Mouse (Mus musculus): ENCODE data around the gene Zg16. TPM values are rescaled to one million over a fixed set of nuclear protein-coding genes. Genes with fewer than 3 reads are reported as not detected.

Zg16 gene
- polyA plus RNA-seq, 1 experiment from 2014 or later: not detected

GRCm38 (mm10) chr7:127025556-127026160 lies 61.5 kb downstream of the Zg16 start:
- Histone ChIP-seq H3K4me1 (ENCODE audit: control insufficient read depth, insufficient read depth, low read length) (peaks cover 45% of the 10 kb centered on the region), H3K27me3 (ENCODE audit: control insufficient read depth, insufficient read depth, low read depth, low read length) (no peaks in the 10 kb centered on the region), H3K4me3 (ENCODE audit: low read depth, low read length) (peak overlapping the region; percentile 91), H3K4me2 (ENCODE audit: low read length) (peak overlapping the region; percentile 97), H3K9me3 (replicated peaks; ENCODE audit: control insufficient read depth, low read length, poor library complexity, severe bottlenecking) (no peaks in the 10 kb centered on the region), H3K9ac (ENCODE audit: low read depth, low read length) (peak overlapping the region; percentile 100), H3K27ac (ENCODE audit: low read length) (peak overlapping the region; percentile 100), H3K36me3 (ENCODE audit: control insufficient read depth, insufficient read depth, low read length) (peaks cover 10% of the 10 kb centered on the region)
- no peak for ATAC-seq
- WGBS: 0% methylated on average over 52 of the region's 65 CpGs

- H3K27me3 ChIP-seq (ENCODE audit: control insufficient read depth, insufficient read depth, low read depth, low read length): no peaks in the 10 kb centered on the region
- peaks cover 51% of the 10 kb centered on the region for H3K4me1 ChIP-seq (ENCODE audit: control insufficient read depth, insufficient read depth, low read length)
- H3K4me2 ChIP-seq (ENCODE audit: low read length): peak overlapping the region; percentile 97
- H3K27ac ChIP-seq (ENCODE audit: low read length): peak overlapping the region; percentile 100
- peak overlapping the region; percentile 91 for H3K4me3 ChIP-seq (ENCODE audit: low read depth, low read length)
- no peaks in the 10 kb centered on the region for H3K9me3 ChIP-seq (replicated peaks; ENCODE audit: control insufficient read depth, low read length, poor library complexity, severe bottlenecking)
- H3K36me3 ChIP-seq (ENCODE audit: control insufficient read depth, insufficient read depth, low read length): peaks cover 10% of the 10 kb centered on the region
- WGBS: under 1% methylated on average over 30 of the region's 30 CpGs
- ATAC-seq: peak; percentile 34; the same call in 1 of the 2 replicates
- H3K9ac ChIP-seq (ENCODE audit: low read depth, low read length): peak overlapping the region; percentile 100
Observed at GRCm38 (mm10) chr7:127024755-127025555, 62.2 kb downstream of the Zg16 start.

- Histone ChIP-seq H3K36me3 (ENCODE audit: control insufficient read depth, insufficient read depth, low read length) (peaks cover 10% of the 10 kb centered on the region), H3K27me3 (ENCODE audit: control insufficient read depth, insufficient read depth, low read depth, low read length) (no peaks in the 10 kb centered on the region), H3K9me3 (replicated peaks; ENCODE audit: control insufficient read depth, low read length, poor library complexity, severe bottlenecking) (no peaks in the 10 kb centered on the region), H3K27ac (ENCODE audit: low read length) (peak overlapping the region; percentile 100), H3K4me1 (ENCODE audit: control insufficient read depth, insufficient read depth, low read length) (peaks cover 60% of the 10 kb centered on the region), H3K9ac (ENCODE audit: low read depth, low read length) (peak overlapping the region; percentile 100), H3K4me3 (ENCODE audit: low read depth, low read length) (peak overlapping the region; percentile 91), H3K4me2 (ENCODE audit: low read length) (peak overlapping the region; percentile 97)
- ATAC-seq: no peak
- WGBS: 13% methylated on average over 19 of the region's 19 CpGs
Observed at GRCm38 (mm10) chr7:127023896-127024690, 63.0 kb downstream of the Zg16 start.

GRCm38 (mm10) chr7:127023272-127023691 lies 63.8 kb downstream of the Zg16 start:
- Histone ChIP-seq H3K9me3 (replicated peaks; ENCODE audit: control insufficient read depth, low read length, poor library complexity, severe bottlenecking) (no peaks in the 10 kb centered on the region), H3K4me1 (ENCODE audit: control insufficient read depth, insufficient read depth, low read length) (peaks cover 66% of the 10 kb centered on the region), H3K4me3 (ENCODE audit: low read depth, low read length) (peak overlapping the region; percentile 91; the same call in 1 of the 2 replicates), H3K27me3 (ENCODE audit: control insufficient read depth, insufficient read depth, low read depth, low read length) (no peaks in the 10 kb centered on the region), H3K27ac (ENCODE audit: low read length) (no peak overlapping the region; the same call in 1 of the 2 replicates), H3K4me2 (ENCODE audit: low read length) (peak overlapping the region; percentile 97), H3K36me3 (ENCODE audit: control insufficient read depth, insufficient read depth, low read length) (peaks cover 10% of the 10 kb centered on the region), H3K9ac (ENCODE audit: low read depth, low read length) (peak overlapping the region; percentile 44)
- 66% methylated on average over 11 of the region's 13 CpGs for WGBS
- ATAC-seq: no peak

GRCm38 (mm10) chr7:127022528-127023271 lies 64.4 kb downstream of the Zg16 start:
- no peak overlapping the region for H3K4me3 ChIP-seq (ENCODE audit: low read depth, low read length)

GRCm38 (mm10) chr7:127021563-127022527 lies 65.3 kb downstream of the Zg16 start:
- peaks cover 10% of the 10 kb centered on the region for H3K36me3 ChIP-seq (ENCODE audit: control insufficient read depth, insufficient read depth, low read length)
- WGBS: 44% methylated on average over 5 of the region's 5 CpGs
- H3K9me3 ChIP-seq (replicated peaks; ENCODE audit: control insufficient read depth, low read length, poor library complexity, severe bottlenecking): no peaks in the 10 kb centered on the region
- peaks cover 69% of the 10 kb centered on the region for H3K4me1 ChIP-seq (ENCODE audit: control insufficient read depth, insufficient read depth, low read length)
- H3K4me2 ChIP-seq (ENCODE audit: low read length): peak overlapping the region; percentile 87
- H3K4me3 ChIP-seq (ENCODE audit: low read depth, low read length): peak overlapping the region; percentile 53
- no peaks in the 10 kb centered on the region for H3K27me3 ChIP-seq (ENCODE audit: control insufficient read depth, insufficient read depth, low read depth, low read length)
- H3K27ac ChIP-seq (ENCODE audit: low read length): peak overlapping the region; percentile 89
- peak overlapping the region; percentile 84 for H3K9ac ChIP-seq (ENCODE audit: low read depth, low read length)
- ATAC-seq: no peak

More at GRCm38 (mm10) chr7:127022528-127023271, 64.4 kb downstream of the Zg16 start:
- no peak overlapping the region; the same call in 1 of the 2 replicates for H3K9ac ChIP-seq (ENCODE audit: low read depth, low read length)
- 92% methylated on average over 6 of the region's 7 CpGs for WGBS
- H3K4me1 ChIP-seq (ENCODE audit: control insufficient read depth, insufficient read depth, low read length): peaks cover 65% of the 10 kb centered on the region
- H3K27me3 ChIP-seq (ENCODE audit: control insufficient read depth, insufficient read depth, low read depth, low read length): no peaks in the 10 kb centered on the region
- ATAC-seq: no peak
- H3K4me2 ChIP-seq (ENCODE audit: low read length): peak overlapping the region; percentile 97
- H3K9me3 ChIP-seq (replicated peaks; ENCODE audit: control insufficient read depth, low read length, poor library complexity, severe bottlenecking): no peaks in the 10 kb centered on the region
- H3K27ac ChIP-seq (ENCODE audit: low read length): no peak overlapping the region; the same call in 1 of the 2 replicates
- H3K36me3 ChIP-seq (ENCODE audit: control insufficient read depth, insufficient read depth, low read length): peaks cover 10% of the 10 kb centered on the region

- H3K27me3 ChIP-seq (ENCODE audit: control insufficient read depth, insufficient read depth, low read depth, low read length): no peaks in the 10 kb centered on the region
- H3K9ac ChIP-seq (ENCODE audit: low read depth, low read length): peak within 1 kb of the TSS; percentile 84
- peak within 1 kb of the TSS; percentile 89 for H3K27ac ChIP-seq (ENCODE audit: low read length)
- H3K4me1 ChIP-seq (ENCODE audit: control insufficient read depth, insufficient read depth, low read length): peaks cover 70% of the 10 kb centered on the region
- peak; percentile 7; the same call in 1 of the 2 replicates for ATAC-seq
- under 1% methylated on average over 32 of the region's 37 CpGs for WGBS
- peak within 1 kb of the TSS; percentile 53 for H3K4me3 ChIP-seq (ENCODE audit: low read depth, low read length)
- peaks cover 10% of the 10 kb centered on the region for H3K36me3 ChIP-seq (ENCODE audit: control insufficient read depth, insufficient read depth, low read length)
- H3K9me3 ChIP-seq (replicated peaks; ENCODE audit: control insufficient read depth, low read length, poor library complexity, severe bottlenecking): no peaks in the 10 kb centered on the region
- peak within 1 kb of the TSS; percentile 87 for H3K4me2 ChIP-seq (ENCODE audit: low read length)
Observed at GRCm38 (mm10) chr7:127020901-127021562, 66.1 kb downstream of the Zg16 start, which contains the start of the genes Gm42742 and Prrt2. Gene Gm42742, minus strand, starts transcription at chr7:127021097. Gene Prrt2, minus strand, starts transcription at chr7:127021211.

Data from midbrain, embryonic 16.5 days (tissue).